Mouse (Mus musculus): Measurements from ENCODE around the gene Hspbap1. TPM values are rescaled to one million over a fixed set of nuclear protein-coding genes. Genes with fewer than 3 reads are reported as not detected.

Hspbap1 gene
- total and polyA plus RNA-seq, 3 experiments: 7.2 to 9.6 TPM; not detected in 1

GRCm38 (mm10) chr16:35724561-35724960 is 45.6 kb upstream of the Hspbap1 start:
- DNase-seq (ENCODE audit: low read depth, low spot score): no peak
- TF ChIP-seq USF2 (IDR thresholded peaks at IDR 0.05; ENCODE audit: borderline replicate concordance in 1 of 2, insufficient read depth in 1 of 2, low read depth in 1 of 2, low read length in 2 of 2) (no peak), HCFC1 (IDR thresholded peaks at IDR 0.05; ENCODE audit: low read depth, low read length) (no peak)

GRCm38 (mm10) chr16:35726601-35727000 is 43.6 kb upstream of the Hspbap1 start:
- Histone ChIP-seq H3K79me2 (ENCODE audit: control insufficient read depth, insufficient read depth, low read length, poor library complexity) (no peaks in the 10 kb centered on the region), H3K36me3 (ENCODE audit: control insufficient read depth in 1 of 2, insufficient read depth in 2 of 2, low read length in 2 of 2) (no peaks in the 10 kb centered on the region), H3K27me3 (ENCODE audit: control insufficient read depth in 1 of 2, insufficient read depth in 2 of 2, low read length in 2 of 2) (no peaks in the 10 kb centered on the region), H3K27ac (ENCODE audit: control insufficient read depth, low read depth, low read length) (no peak overlapping the region), H3K9ac (ENCODE audit: control insufficient read depth, low read depth, low read length, poor library complexity, severe bottlenecking) (no peak overlapping the region), H3K4me3 (ENCODE audit: control insufficient read depth in 1 of 2, insufficient read depth in 1 of 2, low read depth in 2 of 2, low read length in 2 of 2) (no peak overlapping the region), H3K4me1 (ENCODE audit: control insufficient read depth in 1 of 2, insufficient read depth in 2 of 2, low read length in 2 of 2) (no peaks in the 10 kb centered on the region), H3K9me3 (replicated peaks; ENCODE audit: insufficient read depth, low read length) (no peaks in the 10 kb centered on the region)
- no peak for TF ChIP-seq MYB (IDR thresholded peaks at IDR 0.05; ENCODE audit: low read depth, low read length)
- no peak for TF ChIP-seq MYC (IDR thresholded peaks at IDR 0.05; ENCODE audit: low read depth, low read length)
- no peak for TF ChIP-seq NRF1 (IDR thresholded peaks at IDR 0.05; ENCODE audit: insufficient read depth, low read depth, low read length, poor library complexity, severe bottlenecking)
- TF ChIP-seq MXI1 (IDR thresholded peaks at IDR 0.05; ENCODE audit: low read depth, low read length): no peak
- TF ChIP-seq TCF12 (IDR thresholded peaks at IDR 0.05; ENCODE audit: low read depth, low read length): no peak
- TF ChIP-seq USF2 (IDR thresholded peaks at IDR 0.05; ENCODE audit: borderline replicate concordance in 1 of 2, insufficient read depth in 1 of 2, low read depth in 1 of 2, low read length in 2 of 2): no peak
- TF ChIP-seq MAZ (IDR thresholded peaks at IDR 0.05; ENCODE audit: low read depth, low read length): no peak
- TF ChIP-seq POLR2AphosphoS2 (IDR thresholded peaks at IDR 0.05; ENCODE audit: low read length): no peak
- no peak for TF ChIP-seq SIN3A (IDR thresholded peaks at IDR 0.05; ENCODE audit: low read length)
- DNase-seq (ENCODE audit: low read depth, low spot score): no peak

More at GRCm38 (mm10) chr16:35724561-35724960, 45.6 kb upstream of the Hspbap1 start:
- Histone ChIP-seq H3K4me1 (ENCODE audit: control insufficient read depth in 1 of 2, insufficient read depth in 2 of 2, low read length in 2 of 2) (no peaks in the 10 kb centered on the region), H3K27ac (ENCODE audit: control insufficient read depth, low read depth, low read length) (no peak overlapping the region), H3K9ac (ENCODE audit: control insufficient read depth, low read depth, low read length, poor library complexity, severe bottlenecking) (no peak overlapping the region), H3K9me3 (replicated peaks; ENCODE audit: insufficient read depth, low read length) (no peaks in the 10 kb centered on the region), H3K79me2 (ENCODE audit: control insufficient read depth, insufficient read depth, low read length, poor library complexity) (no peaks in the 10 kb centered on the region), H3K27me3 (ENCODE audit: control insufficient read depth in 1 of 2, insufficient read depth in 2 of 2, low read length in 2 of 2) (no peaks in the 10 kb centered on the region), H3K4me3 (ENCODE audit: control insufficient read depth in 1 of 2, insufficient read depth in 1 of 2, low read depth in 2 of 2, low read length in 2 of 2) (no peak overlapping the region), H3K36me3 (ENCODE audit: control insufficient read depth in 1 of 2, insufficient read depth in 2 of 2, low read length in 2 of 2) (no peaks in the 10 kb centered on the region)

- no peaks in the 10 kb centered on the region for H3K36me3 ChIP-seq (ENCODE audit: control insufficient read depth in 1 of 2, insufficient read depth in 2 of 2, low read length in 2 of 2)
- no peaks in the 10 kb centered on the region for H3K79me2 ChIP-seq (ENCODE audit: control insufficient read depth, insufficient read depth, low read length, poor library complexity)
- no peaks in the 10 kb centered on the region for H3K27me3 ChIP-seq (ENCODE audit: control insufficient read depth in 1 of 2, insufficient read depth in 2 of 2, low read length in 2 of 2)
- H3K9me3 ChIP-seq (replicated peaks; ENCODE audit: insufficient read depth, low read length): no peaks in the 10 kb centered on the region
- H3K4me1 ChIP-seq (ENCODE audit: control insufficient read depth in 1 of 2, insufficient read depth in 2 of 2, low read length in 2 of 2): no peaks in the 10 kb centered on the region
- TF ChIP-seq TBP (IDR thresholded peaks at IDR 0.05; ENCODE audit: low read depth, low read length) (no peak), CHD1 (IDR thresholded peaks at IDR 0.05; ENCODE audit: low read depth, low read length) (no peak), CHD2 (IDR thresholded peaks at IDR 0.05; ENCODE audit: low read length) (no peak), UBTF (IDR thresholded peaks at IDR 0.05; ENCODE audit: borderline replicate concordance, insufficient read depth, low read depth, low read length) (no peak), HCFC1 (IDR thresholded peaks at IDR 0.05; ENCODE audit: low read depth, low read length) (no peak), MYB (IDR thresholded peaks at IDR 0.05; ENCODE audit: low read depth, low read length) (no peak)
- no peak overlapping the region for H3K27ac ChIP-seq (ENCODE audit: control insufficient read depth, low read depth, low read length)
- H3K9ac ChIP-seq (ENCODE audit: control insufficient read depth, low read depth, low read length, poor library complexity, severe bottlenecking): no peak overlapping the region
- no peak overlapping the region for H3K4me3 ChIP-seq (ENCODE audit: control insufficient read depth in 1 of 2, insufficient read depth in 1 of 2, low read depth in 2 of 2, low read length in 2 of 2)
- DNase-seq (ENCODE audit: low read depth, low spot score): no peak
Observed at GRCm38 (mm10) chr16:35729151-35729738, 40.9 kb upstream of the Hspbap1 start.

Data from MEL (cell line).